Mouse (Mus musculus) midbrain, postnatal 0 days (tissue): ENCODE measurements around the gene Slco1c1. TPM values are rescaled to one million over a fixed set of nuclear protein-coding genes. Genes with fewer than 3 reads are reported as not detected.

Experiments
- ATAC-seq: fragments of 200-750 bp; cut with Nextera tagmentation; 2 replicates; pipeline ENCODE4 v1.8.0; 2017; ENCODE audit warnings: moderate number of reproducible peaks, mild to moderate bottlenecking, moderate TSS enrichment, moderate library complexity; ENCODE audit not compliant: low FRiP score
- DNase-seq: peaks from one replicate; pipeline ENCODE4 v3.0.0-alpha.2; 2015; ENCODE audit warnings: low spot score
- H3K27ac ChIP-seq: fragments of 300-500 bp; sonication (generic); 2 replicates; pipeline ENCODE4 v1.5.1; 2014; ENCODE audit warnings: low read depth, mild to moderate bottlenecking, low read length, mixed read lengths
- H3K27me3 ChIP-seq: fragments of 300-500 bp; sonication (generic); 2 replicates; pipeline ENCODE4 v1.6.1; 2014; ENCODE audit warnings: low read length, control low read depth, mixed read lengths; ENCODE audit not compliant: insufficient read depth
- H3K36me3 ChIP-seq: fragments of 300-500 bp; sonication (generic); 2 replicates; pipeline ENCODE4 v1.6.1; 2014; ENCODE audit warnings: low read length, control low read depth, mixed read lengths; ENCODE audit not compliant: insufficient read depth
- H3K4me1 ChIP-seq: fragments of 300-500 bp; sonication (generic); 2 replicates; pipeline ENCODE4 v1.6.1; 2014; ENCODE audit warnings: mild to moderate bottlenecking, control low read depth, antibody characterized with exemption, low read length, mixed read lengths; ENCODE audit not compliant: insufficient read depth
- H3K4me2 ChIP-seq: fragments of 300-500 bp; sonication (generic); 2 replicates; pipeline ENCODE4 v1.6.1; 2014; ENCODE audit warnings: low read depth, mild to moderate bottlenecking, low read length, mixed read lengths; ENCODE audit not compliant: poor library complexity, severe bottlenecking
- H3K4me3 ChIP-seq: fragments of 300-500 bp; sonication (generic); 2 replicates; pipeline ENCODE4 v1.5.1; 2014; ENCODE audit warnings: low read depth, mild to moderate bottlenecking, low read length, moderate library complexity
- H3K9ac ChIP-seq: fragments of 300-500 bp; sonication (generic); replicated peaks from 2 replicates; pipeline ENCODE4 v1.6.1; 2014; ENCODE audit warnings: mild to moderate bottlenecking, low read length, moderate library complexity, mixed read lengths; ENCODE audit not compliant: poor library complexity, severe bottlenecking
- H3K9me3 ChIP-seq: fragments of 300-500 bp; sonication (generic); 2 replicates; pipeline ENCODE4 v1.6.1; 2016; ENCODE audit warnings: low read length, control low read depth
- CTCF ChIP-seq: IDR thresholded peaks from 2 replicates; pipeline ENCODE4 v1.5.1; 2016; ENCODE audit warnings: antibody characterized with exemption, mild to moderate bottlenecking
- WGBS: fragments of 180-500 bp; shearing (Covaris S2); extraction: QIAGEN DNeasy Blood & Tissue Kit; methylation state at CpG from one replicate; pipeline ENCODE4 v1.1.7; 2014; 5-methylcytosine and 5-hydroxymethylcytosine counted together
- polyA plus RNA-seq: library from polyadenylated mRNA; unstranded; fragments of >200 nt; fragmentation: Nextera tagmentation; extraction: Ambion mirVana; gene quantifications from 2 replicates; pipeline ENCODE4 v1.2.1, GENCODE M21; 2015
- total RNA-seq: library from RNA; depleted of rRNA; stranded (reverse); fragments of >200 nt; gene quantifications from 2 replicates; pipeline ENCODE4 v1.2.3, GENCODE M21; 2014; rRNA removed

The Slco1c1 gene
- total and polyA plus RNA-seq, 2 experiments from 2014 or later: 25.0 to 31.8 TPM

GRCm38 (mm10) chr6:141596081-141596480 lies 71.9 kb downstream of the Slco1c1 start:
- H3K4me1 ChIP-seq: no peaks in the 10 kb centered on the region
- WGBS: 92% methylated on average over 2 of the region's 2 CpGs
- no peak overlapping the region for H3K4me3 ChIP-seq

DNA sequence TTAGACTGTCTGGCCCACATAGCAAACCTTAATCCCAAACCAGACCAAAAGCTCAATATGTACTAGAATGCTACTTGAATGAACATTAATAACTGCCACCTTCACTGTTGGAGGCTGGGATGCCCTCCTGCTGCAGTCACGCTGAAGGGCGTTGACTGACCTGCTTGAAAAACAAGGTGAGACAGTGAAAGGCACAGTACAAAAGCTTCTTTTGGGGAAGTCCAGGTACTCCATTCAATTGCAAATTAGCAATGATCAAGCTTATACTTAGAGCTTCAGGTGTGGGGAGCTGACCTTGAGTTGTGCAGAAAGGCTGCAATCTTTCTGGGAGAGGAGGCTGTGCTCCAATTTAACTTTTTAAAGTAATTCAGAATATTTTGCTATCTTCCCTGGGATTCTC lies 72.9 kb downstream of the Slco1c1 start:
- WGBS: 96% methylated on average over 2 of the region's 2 CpGs
- no peaks in the 10 kb centered on the region for H3K36me3 ChIP-seq
- DNase-seq (no peak), ATAC-seq (no peak)
- peaks cover 7% of the 10 kb centered on the region; the same call in 1 of the 2 replicates for H3K9me3 ChIP-seq
- H3K4me3 ChIP-seq: no peak overlapping the region
- no peak for TF ChIP-seq CTCF
- H3K27me3 ChIP-seq: no peaks in the 10 kb centered on the region
- no peak overlapping the region for H3K27ac ChIP-seq
- no peak overlapping the region for H3K4me2 ChIP-seq
- no peak overlapping the region for H3K9ac ChIP-seq
- no peaks in the 10 kb centered on the region for H3K4me1 ChIP-seq

More at GRCm38 (mm10) chr6:141596081-141596480, 71.9 kb downstream of the Slco1c1 start:
- H3K9me3 ChIP-seq: peaks cover 7% of the 10 kb centered on the region; the same call in 1 of the 2 replicates
- no peak overlapping the region for H3K9ac ChIP-seq
- no peaks in the 10 kb centered on the region for H3K27me3 ChIP-seq
- no peak for TF ChIP-seq CTCF
- DNase-seq: no peak
- H3K4me2 ChIP-seq: no peak overlapping the region
- no peaks in the 10 kb centered on the region for H3K36me3 ChIP-seq
- no peak overlapping the region for H3K27ac ChIP-seq
- ATAC-seq: no peak

DNA sequence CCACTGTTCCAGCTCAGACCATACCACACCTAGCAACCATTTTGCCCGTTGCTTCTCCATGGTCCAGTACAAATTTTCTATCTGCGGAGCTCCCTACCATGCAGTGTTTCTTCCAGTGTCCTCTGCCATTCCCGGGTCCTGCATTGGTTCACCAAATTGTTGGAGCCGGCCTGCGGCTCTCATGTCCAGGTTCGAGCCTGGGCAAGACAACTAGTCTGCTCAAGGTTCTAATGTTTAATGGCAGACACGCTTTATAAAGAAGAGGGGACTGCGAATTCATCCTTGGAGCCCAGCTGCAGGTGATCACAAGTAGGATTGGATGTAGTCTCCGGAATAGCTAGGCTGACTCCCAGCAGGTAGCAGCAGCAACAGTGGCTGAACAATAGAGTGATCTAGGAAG lies 76.8 kb downstream of the Slco1c1 start:
- Histone ChIP-seq H3K9ac (no peak overlapping the region), H3K4me1 (no peaks in the 10 kb centered on the region), H3K36me3 (no peaks in the 10 kb centered on the region), H3K9me3 (peaks cover 7% of the 10 kb centered on the region; the same call in 1 of the 2 replicates), H3K27me3 (no peaks in the 10 kb centered on the region), H3K4me3 (no peak overlapping the region), H3K4me2 (no peak overlapping the region), H3K27ac (no peak overlapping the region)
- ATAC-seq: no peak
- no peak for DNase-seq
- 70% methylated on average over 9 of the region's 9 CpGs for WGBS
- TF ChIP-seq CTCF: no peak

- 70% methylated on average over 2 of the region's 2 CpGs for WGBS
- Histone ChIP-seq H3K4me3 (no peak overlapping the region), H3K9ac (no peak overlapping the region), H3K4me1 (no peaks in the 10 kb centered on the region), H3K4me2 (no peak overlapping the region), H3K9me3 (no peaks in the 10 kb centered on the region), H3K27me3 (no peaks in the 10 kb centered on the region), H3K27ac (no peak overlapping the region), H3K36me3 (no peaks in the 10 kb centered on the region)
- DNase-seq (no peak), ATAC-seq (no peak)
- no peak for TF ChIP-seq CTCF
Observed at GRCm38 (mm10) chr6:141610702-141611260, 86.6 kb downstream of the Slco1c1 start.

GRCm38 (mm10) chr6:141614017-141614416 lies 89.8 kb downstream of the Slco1c1 start:
- Histone ChIP-seq H3K4me2 (no peak overlapping the region), H3K4me3 (no peak overlapping the region), H3K9me3 (no peaks in the 10 kb centered on the region), H3K27me3 (no peaks in the 10 kb centered on the region), H3K36me3 (no peaks in the 10 kb centered on the region), H3K27ac (no peak overlapping the region), H3K9ac (no peak overlapping the region), H3K4me1 (no peaks in the 10 kb centered on the region)
- ATAC-seq: no peak
- no peak for DNase-seq
- no peak for TF ChIP-seq CTCF

DNA sequence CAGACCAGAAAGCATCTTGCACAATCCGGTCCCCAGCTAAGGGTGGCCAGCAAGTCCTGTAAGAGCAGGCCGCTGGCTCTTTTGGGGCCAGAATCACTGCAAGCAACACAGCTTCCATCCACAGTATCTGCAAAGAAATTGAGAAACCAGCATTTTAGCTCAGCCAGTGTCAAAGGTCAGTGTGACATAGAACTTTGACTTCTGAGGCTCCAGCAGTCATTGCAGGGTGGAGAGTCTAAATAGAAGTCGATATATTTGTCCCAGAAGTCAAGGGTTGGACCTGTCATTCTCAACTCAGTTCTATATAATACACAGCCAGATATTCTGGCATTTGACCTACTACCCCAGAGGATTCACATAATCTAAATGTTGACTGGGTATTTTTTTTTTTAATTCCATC lies 91.2 kb downstream of the Slco1c1 start:
- Histone ChIP-seq H3K27ac (no peak overlapping the region), H3K4me1 (no peaks in the 10 kb centered on the region), H3K27me3 (no peaks in the 10 kb centered on the region), H3K9me3 (no peaks in the 10 kb centered on the region), H3K4me2 (no peak overlapping the region), H3K36me3 (no peaks in the 10 kb centered on the region), H3K4me3 (no peak overlapping the region), H3K9ac (no peak overlapping the region)
- ATAC-seq (no peak), DNase-seq (no peak)
- TF ChIP-seq CTCF: no peak
- 90% methylated on average over 3 of the region's 3 CpGs for WGBS

Other genes starting within 250 kb of the Slco1c1 start
- gene Slco1b2, start 105.2 kb downstream of the Slco1c1 start, total RNA-seq: not detected in 2 replicates
- gene Slco1b2, start 105.2 kb downstream of the Slco1c1 start, polyA plus RNA-seq: not detected in 2 replicates
- not detected in 2 replicates for gene Gm5724, start 249.4 kb downstream of the Slco1c1 start, total RNA-seq
- gene Gm5724, start 249.4 kb downstream of the Slco1c1 start, polyA plus RNA-seq: not detected in 2 replicates